Mouse (Mus musculus): ENCODE data around the gene Emc6. TPM values are rescaled to one million over a fixed set of nuclear protein-coding genes. Genes with fewer than 3 reads are reported as not detected.

Emc6 gene
- polyA plus RNA-seq, 2 experiments = 64.7 to 101 TPM

DNA sequence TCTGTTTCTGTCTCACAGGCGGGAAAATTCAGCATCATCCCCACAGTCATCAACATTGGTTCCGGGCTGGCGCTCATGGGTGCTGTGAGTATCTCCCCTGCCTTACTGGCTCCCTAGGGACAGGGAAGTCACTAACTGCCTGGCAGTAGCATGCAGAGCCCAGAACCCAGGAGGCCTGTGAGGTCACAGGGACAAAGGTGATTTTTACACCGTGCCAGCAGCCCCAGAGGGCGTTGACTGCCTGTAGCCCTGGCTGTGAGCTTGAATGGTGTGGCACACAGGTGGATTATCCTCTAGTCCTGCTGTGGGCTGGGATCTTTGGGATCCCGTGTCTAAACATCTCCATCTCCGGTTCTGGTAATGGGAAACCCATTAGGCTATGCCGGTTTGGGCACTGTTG lies 8.8 kb downstream of the Emc6 start:
- Histone ChIP-seq H3K9ac (ENCODE audit: low read depth, low read length, severe bottlenecking) (no peak overlapping the region), H3K27ac (replicated peaks; ENCODE audit: low read depth, low read length) (no peak overlapping the region), H3K4me1 (ENCODE audit: control insufficient read depth, insufficient read depth, low read length) (peaks cover 9% of the 10 kb centered on the region; the same call in 1 of the 2 replicates), H3K4me3 (replicated peaks; ENCODE audit: low read length) (no peak overlapping the region), H3K4me2 (replicated peaks; ENCODE audit: low read depth, low read length, severe bottlenecking) (no peak overlapping the region), H3K27me3 (ENCODE audit: control insufficient read depth, insufficient read depth, low read length) (no peaks in the 10 kb centered on the region), H3K9me3 (ENCODE audit: control insufficient read depth, low read length) (no peaks in the 10 kb centered on the region), H3K36me3 (ENCODE audit: control insufficient read depth, insufficient read depth, low read length) (no peaks in the 10 kb centered on the region)
- ATAC-seq (ENCODE audit: low FRiP score, low read depth) (no peak), DNase-seq (ENCODE audit: low spot score) (no peak)
- WGBS = 83% methylated on average over 8 of the region's 8 CpGs
- no peak for TF ChIP-seq POLR2A (IDR thresholded peaks at IDR 0.05; ENCODE audit: borderline replicate concordance, extremely low read depth, insufficient read depth, insufficient read length)

DNA sequence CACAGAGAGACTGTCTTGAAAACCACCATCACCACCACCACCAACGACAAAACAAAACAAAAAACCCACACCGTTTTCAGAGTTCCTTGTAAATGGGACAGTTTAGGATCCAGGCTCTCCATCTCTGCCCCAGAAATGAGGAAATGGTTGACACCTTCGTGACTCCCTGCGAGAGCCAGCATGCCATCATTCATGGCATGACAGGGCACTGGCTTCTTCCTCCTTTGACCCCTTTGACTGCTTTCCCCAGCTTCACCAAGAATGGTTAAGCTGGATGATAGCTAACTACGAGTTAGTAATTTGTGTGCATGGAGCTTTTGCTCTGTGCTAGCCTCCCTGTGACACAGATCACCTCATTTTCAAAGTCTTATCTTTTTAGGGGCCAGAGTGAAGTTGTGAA lies 14.6 kb downstream of the Emc6 start:
- Histone ChIP-seq H3K27ac (replicated peaks; ENCODE audit: low read depth, low read length) (no peak overlapping the region), H3K27me3 (ENCODE audit: control insufficient read depth, insufficient read depth, low read length) (peaks cover 25% of the 10 kb centered on the region), H3K9me3 (ENCODE audit: control insufficient read depth, low read length) (no peaks in the 10 kb centered on the region), H3K4me1 (ENCODE audit: control insufficient read depth, insufficient read depth, low read length) (peaks cover 6% of the 10 kb centered on the region; the same call in 1 of the 2 replicates), H3K4me3 (replicated peaks; ENCODE audit: low read length) (no peak overlapping the region), H3K36me3 (ENCODE audit: control insufficient read depth, insufficient read depth, low read length) (no peaks in the 10 kb centered on the region), H3K9ac (ENCODE audit: low read depth, low read length, severe bottlenecking) (no peak overlapping the region), H3K4me2 (replicated peaks; ENCODE audit: low read depth, low read length, severe bottlenecking) (no peak overlapping the region)
- no peak for TF ChIP-seq POLR2A (IDR thresholded peaks at IDR 0.05; ENCODE audit: borderline replicate concordance, extremely low read depth, insufficient read depth, insufficient read length)
- no peak for DNase-seq (ENCODE audit: low spot score)
- 60% methylated on average over 5 of the region's 5 CpGs for WGBS
- no peak for ATAC-seq (ENCODE audit: low FRiP score, low read depth)

- no peak overlapping the region for H3K4me3 ChIP-seq (replicated peaks; ENCODE audit: low read length)
- no peak for ATAC-seq (ENCODE audit: low FRiP score, low read depth)
- H3K4me2 ChIP-seq (replicated peaks; ENCODE audit: low read depth, low read length, severe bottlenecking) = no peak overlapping the region
- H3K27me3 ChIP-seq (ENCODE audit: control insufficient read depth, insufficient read depth, low read length) = peaks cover 25% of the 10 kb centered on the region
- no peak for TF ChIP-seq POLR2A (IDR thresholded peaks at IDR 0.05; ENCODE audit: borderline replicate concordance, extremely low read depth, insufficient read depth, insufficient read length)
- H3K9ac ChIP-seq (ENCODE audit: low read depth, low read length, severe bottlenecking) = no peak overlapping the region
- H3K4me1 ChIP-seq (ENCODE audit: control insufficient read depth, insufficient read depth, low read length) = peaks cover 6% of the 10 kb centered on the region; the same call in 1 of the 2 replicates
- H3K27ac ChIP-seq (replicated peaks; ENCODE audit: low read depth, low read length) = no peak overlapping the region
- H3K9me3 ChIP-seq (ENCODE audit: control insufficient read depth, low read length) = no peaks in the 10 kb centered on the region
- 89% methylated on average over 4 of the region's 4 CpGs for WGBS
- DNase-seq (ENCODE audit: low spot score) = no peak
- no peaks in the 10 kb centered on the region for H3K36me3 ChIP-seq (ENCODE audit: control insufficient read depth, insufficient read depth, low read length)
These were observed 15.2 kb downstream of the Emc6 start for GRCm38 (mm10) chr11:73161616-73162015.

DNA sequence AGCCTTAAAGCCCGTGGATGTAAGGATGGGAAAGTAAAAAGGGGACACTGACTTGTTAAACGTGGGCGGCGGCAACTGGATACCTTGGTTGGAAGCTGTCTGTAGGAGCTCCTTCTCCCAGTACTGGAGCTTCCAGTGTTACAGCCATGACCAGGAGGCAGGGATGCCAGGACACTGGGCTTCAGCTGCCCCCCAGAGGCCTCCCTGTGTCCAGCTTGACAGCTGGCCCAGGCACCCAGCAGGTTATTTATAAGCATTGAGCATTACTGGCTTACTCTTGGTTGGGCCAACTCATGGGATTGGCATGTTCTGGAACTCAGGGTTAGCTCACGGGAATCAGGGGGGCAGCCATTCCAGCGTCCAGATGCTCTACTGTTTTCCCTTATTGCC lies 16.0 kb downstream of the Emc6 start:
- no peak for DNase-seq (ENCODE audit: low spot score)
- H3K9me3 ChIP-seq (ENCODE audit: control insufficient read depth, low read length) = no peaks in the 10 kb centered on the region
- ATAC-seq (ENCODE audit: low FRiP score, low read depth) = 0 out of 2 replicates have a peak, but pooled peaks have one; percentile 34
- H3K4me1 ChIP-seq (ENCODE audit: control insufficient read depth, insufficient read depth, low read length) = peaks cover 6% of the 10 kb centered on the region; the same call in 1 of the 2 replicates
- H3K36me3 ChIP-seq (ENCODE audit: control insufficient read depth, insufficient read depth, low read length) = no peaks in the 10 kb centered on the region
- peaks cover 25% of the 10 kb centered on the region for H3K27me3 ChIP-seq (ENCODE audit: control insufficient read depth, insufficient read depth, low read length)
- peak overlapping the region; percentile 41 for H3K4me3 ChIP-seq (replicated peaks; ENCODE audit: low read length)
- 0 out of 2 replicates have a peak overlapping the region, but pooled peaks have one; percentile 56 for H3K9ac ChIP-seq (ENCODE audit: low read depth, low read length, severe bottlenecking)
- WGBS = 18% methylated on average over 6 of the region's 6 CpGs
- H3K4me2 ChIP-seq (replicated peaks; ENCODE audit: low read depth, low read length, severe bottlenecking) = peak overlapping the region; percentile 67
- H3K27ac ChIP-seq (replicated peaks; ENCODE audit: low read depth, low read length) = no peak overlapping the region
- no peak for TF ChIP-seq POLR2A (IDR thresholded peaks at IDR 0.05; ENCODE audit: borderline replicate concordance, extremely low read depth, insufficient read depth, insufficient read length)

DNA sequence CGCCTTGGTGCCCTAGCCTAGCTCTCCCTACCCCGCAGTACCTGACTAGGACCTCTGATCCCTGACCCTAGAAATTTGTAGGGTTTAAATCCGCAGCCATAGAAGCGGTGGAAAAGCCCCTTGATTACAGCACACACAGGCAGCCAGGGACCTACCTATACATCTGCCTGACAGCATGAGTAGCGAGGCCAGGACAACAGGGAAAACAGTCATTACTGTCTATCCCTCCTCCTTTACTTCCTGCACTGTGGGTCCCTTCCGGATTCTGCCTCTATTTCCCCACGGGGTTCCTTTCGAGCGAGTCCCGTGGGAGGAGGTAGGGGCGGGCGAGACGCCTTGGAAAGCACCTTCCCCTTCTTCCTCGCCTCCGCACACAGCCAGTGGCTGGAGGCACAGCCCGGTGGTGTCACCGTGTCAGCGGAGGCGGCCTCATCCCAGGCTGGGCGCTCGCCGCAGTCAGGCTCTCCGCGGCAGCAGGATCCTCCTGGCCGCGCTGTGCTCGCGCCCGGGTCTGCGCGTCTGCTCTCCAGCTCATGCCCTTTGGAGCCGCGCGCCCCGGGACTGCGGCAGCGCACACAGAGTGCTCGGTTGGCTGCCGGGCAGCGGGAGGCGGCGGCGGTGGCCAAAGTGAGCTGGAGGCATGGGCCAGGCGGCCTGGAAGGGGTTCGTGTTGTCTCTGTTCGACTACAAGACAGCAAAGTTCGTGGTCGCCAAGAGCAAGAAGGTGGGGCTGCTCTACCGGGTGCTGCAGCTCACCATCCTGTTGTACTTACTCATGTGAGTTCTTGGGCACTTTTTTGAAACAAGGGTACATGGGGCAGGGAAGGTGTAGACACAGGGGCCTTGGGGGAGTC lies 16.7 kb downstream of the Emc6 start, which contains the start of gene P2rx5:
P2rx5 (plus strand) TSS at position 465 of the 854 bp plus-strand sequence.
- peak within 1 kb of the TSS; percentile 67 for H3K4me2 ChIP-seq (replicated peaks; ENCODE audit: low read depth, low read length, severe bottlenecking)
- DNase-seq (ENCODE audit: low spot score) (no peak), ATAC-seq (ENCODE audit: low FRiP score, low read depth) (peak; percentile 47; the same call in 1 of the 2 replicates)
- WGBS = 4% methylated on average over 44 of the region's 49 CpGs
- H3K27me3 ChIP-seq (ENCODE audit: control insufficient read depth, insufficient read depth, low read length) = peaks cover 25% of the 10 kb centered on the region
- H3K36me3 ChIP-seq (ENCODE audit: control insufficient read depth, insufficient read depth, low read length) = no peaks in the 10 kb centered on the region
- H3K4me1 ChIP-seq (ENCODE audit: control insufficient read depth, insufficient read depth, low read length) = peaks cover 6% of the 10 kb centered on the region; the same call in 1 of the 2 replicates
- H3K4me3 ChIP-seq (replicated peaks; ENCODE audit: low read length) = peak within 1 kb of the TSS; percentile 41
- no peaks in the 10 kb centered on the region for H3K9me3 ChIP-seq (ENCODE audit: control insufficient read depth, low read length)
- peak within 1 kb of the TSS; percentile 56 for H3K9ac ChIP-seq (ENCODE audit: low read depth, low read length, severe bottlenecking)
- no peak for TF ChIP-seq POLR2A (IDR thresholded peaks at IDR 0.05; ENCODE audit: borderline replicate concordance, extremely low read depth, insufficient read depth, insufficient read length)
- H3K27ac ChIP-seq (replicated peaks; ENCODE audit: low read depth, low read length) = no peak within 1 kb of the TSS
